Mouse (Mus musculus): ENCODE results near the gene St3gal3. TPM values are rescaled to one million over a fixed set of nuclear protein-coding genes. Genes with fewer than 3 reads are reported as not detected.

The St3gal3 gene
- polyA plus RNA-seq, 1 experiment from 2014 or later: 6.7 TPM

DNA sequence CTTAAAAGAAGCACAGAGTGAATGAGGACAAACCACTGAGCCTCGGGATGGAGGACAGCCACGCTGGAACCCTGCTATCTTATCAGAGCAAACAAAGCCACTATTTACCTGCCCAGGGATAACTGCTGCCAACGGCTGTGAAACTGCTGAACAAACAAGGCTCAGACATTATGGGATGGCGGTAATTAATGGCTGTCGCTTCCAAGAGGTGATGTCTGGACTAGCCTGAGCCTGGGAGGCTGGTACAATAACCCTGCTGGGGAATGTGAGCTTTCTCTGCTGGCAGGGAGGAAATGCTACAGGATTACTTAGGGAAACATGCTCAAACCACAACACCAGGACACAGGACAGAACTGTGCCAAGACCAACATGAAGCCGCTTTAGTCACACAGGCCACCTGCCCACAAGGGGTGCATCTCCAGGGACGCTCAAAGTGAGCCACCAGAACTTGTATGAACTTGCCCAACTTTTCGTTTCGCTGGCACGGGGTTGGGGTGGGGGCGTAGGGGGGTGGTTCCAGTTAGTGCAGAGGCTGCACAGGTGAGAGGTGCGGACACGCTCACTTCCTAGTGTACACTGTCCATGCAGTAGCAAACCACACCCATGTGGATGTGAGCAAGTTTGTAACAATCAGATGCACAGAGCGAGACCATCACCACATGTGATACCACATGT, 11.5 kb downstream of the St3gal3 start:
- DNase-seq (ENCODE audit: low spot score) (no peak), ATAC-seq (replicated peaks; ENCODE audit: low FRiP score, low read depth) (no peak; the same call in 1 of the 2 replicates)
- H3K9me3 ChIP-seq (replicated peaks; ENCODE audit: low read length): no peaks in the 10 kb centered on the region
- no peaks in the 10 kb centered on the region for H3K4me1 ChIP-seq (replicated peaks; ENCODE audit: insufficient read depth, low read length)
- H3K9ac ChIP-seq (ENCODE audit: low read depth, low read length): no peak overlapping the region
- WGBS: 72% methylated on average over 14 of the region's 14 CpGs
- TF ChIP-seq CTCF (IDR thresholded peaks at IDR 0.05; ENCODE audit: low read depth): no peak
- H3K27ac ChIP-seq: no peak overlapping the region
- no peak overlapping the region for H3K4me2 ChIP-seq (ENCODE audit: low read length)
- no peaks in the 10 kb centered on the region for H3K27me3 ChIP-seq (ENCODE audit: insufficient read depth, low read length)
- H3K36me3 ChIP-seq (ENCODE audit: insufficient read depth, low read length): no peaks in the 10 kb centered on the region
- H3K4me3 ChIP-seq (replicated peaks; ENCODE audit: low read depth, low read length): no peak overlapping the region

DNA sequence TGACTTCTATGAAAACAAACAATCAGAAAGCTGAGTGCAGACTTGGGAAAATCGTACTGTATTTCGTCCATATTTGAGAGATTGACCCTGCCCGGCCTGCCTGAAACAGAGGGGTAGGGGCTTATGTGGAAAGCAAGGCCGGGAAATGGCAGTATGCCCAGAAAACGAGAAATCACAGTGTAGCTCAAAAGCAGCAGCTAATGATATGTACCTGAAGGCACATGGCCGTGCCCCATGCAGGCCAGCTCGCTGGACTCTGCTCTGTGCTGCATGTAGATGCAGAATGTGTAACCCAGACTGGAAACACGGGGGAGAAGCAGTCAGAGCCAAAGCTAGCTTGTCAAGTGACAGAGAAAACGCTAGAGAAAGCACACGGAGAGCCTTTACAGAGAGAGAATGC, 12.6 kb downstream of the St3gal3 start:
- no peak overlapping the region for H3K4me2 ChIP-seq (ENCODE audit: low read length)
- no peaks in the 10 kb centered on the region for H3K9me3 ChIP-seq (replicated peaks; ENCODE audit: low read length)
- no peak overlapping the region for H3K9ac ChIP-seq (ENCODE audit: low read depth, low read length)
- no peak overlapping the region for H3K27ac ChIP-seq
- H3K36me3 ChIP-seq (ENCODE audit: insufficient read depth, low read length): no peaks in the 10 kb centered on the region
- no peak for ATAC-seq (replicated peaks; ENCODE audit: low FRiP score, low read depth)
- no peak for DNase-seq (ENCODE audit: low spot score)
- H3K4me3 ChIP-seq (replicated peaks; ENCODE audit: low read depth, low read length): no peak overlapping the region
- no peaks in the 10 kb centered on the region for H3K4me1 ChIP-seq (replicated peaks; ENCODE audit: insufficient read depth, low read length)
- TF ChIP-seq CTCF (IDR thresholded peaks at IDR 0.05; ENCODE audit: low read depth): no peak
- 63% methylated on average over 10 of the region's 10 CpGs for WGBS
- H3K27me3 ChIP-seq (ENCODE audit: insufficient read depth, low read length): no peaks in the 10 kb centered on the region

GRCm38 (mm10) chr4:118117565-118117964, 17.1 kb downstream of the St3gal3 start:
- DNase-seq (ENCODE audit: low spot score) (no peak), ATAC-seq (replicated peaks; ENCODE audit: low FRiP score, low read depth) (no peak)
- Histone ChIP-seq H3K9me3 (replicated peaks; ENCODE audit: low read length) (no peaks in the 10 kb centered on the region), H3K4me3 (replicated peaks; ENCODE audit: low read depth, low read length) (no peak overlapping the region), H3K4me1 (replicated peaks; ENCODE audit: insufficient read depth, low read length) (no peaks in the 10 kb centered on the region), H3K27me3 (ENCODE audit: insufficient read depth, low read length) (no peaks in the 10 kb centered on the region), H3K9ac (ENCODE audit: low read depth, low read length) (no peak overlapping the region), H3K27ac (no peak overlapping the region), H3K36me3 (ENCODE audit: insufficient read depth, low read length) (no peaks in the 10 kb centered on the region), H3K4me2 (ENCODE audit: low read length) (no peak overlapping the region)
- no peak for TF ChIP-seq CTCF (IDR thresholded peaks at IDR 0.05; ENCODE audit: low read depth)
- 92% methylated on average over 10 of the region's 10 CpGs for WGBS

GRCm38 (mm10) chr4:118116098-118116497, 18.6 kb downstream of the St3gal3 start:
- no peak overlapping the region for H3K9ac ChIP-seq (ENCODE audit: low read depth, low read length)
- H3K27ac ChIP-seq: no peak overlapping the region
- H3K9me3 ChIP-seq (replicated peaks; ENCODE audit: low read length): no peaks in the 10 kb centered on the region
- no peaks in the 10 kb centered on the region for H3K4me1 ChIP-seq (replicated peaks; ENCODE audit: insufficient read depth, low read length)
- H3K4me3 ChIP-seq (replicated peaks; ENCODE audit: low read depth, low read length): no peak overlapping the region
- H3K36me3 ChIP-seq (ENCODE audit: insufficient read depth, low read length): no peaks in the 10 kb centered on the region
- TF ChIP-seq CTCF (IDR thresholded peaks at IDR 0.05; ENCODE audit: low read depth): no peak
- H3K27me3 ChIP-seq (ENCODE audit: insufficient read depth, low read length): no peaks in the 10 kb centered on the region
- 79% methylated on average over 11 of the region's 11 CpGs for WGBS
- DNase-seq (ENCODE audit: low spot score) (no peak), ATAC-seq (replicated peaks; ENCODE audit: low FRiP score, low read depth) (no peak)
- H3K4me2 ChIP-seq (ENCODE audit: low read length): no peak overlapping the region

DNA sequence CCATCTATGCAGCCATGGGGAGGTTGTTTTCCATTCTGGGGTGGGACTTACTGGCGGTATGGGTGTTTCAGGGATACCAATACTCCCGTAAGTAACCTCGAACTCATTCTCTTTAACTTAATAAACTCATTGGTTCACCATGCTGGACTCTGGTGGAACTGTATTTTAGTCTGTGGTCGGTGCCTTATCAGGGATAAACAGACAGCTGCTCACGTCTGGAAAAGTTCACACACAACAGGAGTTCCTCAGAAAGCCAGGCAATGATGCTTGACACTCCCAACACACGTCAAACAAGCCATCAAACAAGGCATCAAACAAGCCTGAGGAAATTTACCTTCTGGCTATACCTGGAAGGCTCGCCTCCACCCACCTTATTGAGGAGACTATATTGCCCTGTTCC, 19.6 kb downstream of the St3gal3 start:
- TF ChIP-seq CTCF (IDR thresholded peaks at IDR 0.05; ENCODE audit: low read depth): no peak
- Histone ChIP-seq H3K9ac (ENCODE audit: low read depth, low read length) (no peak overlapping the region), H3K4me1 (replicated peaks; ENCODE audit: insufficient read depth, low read length) (no peaks in the 10 kb centered on the region), H3K4me2 (ENCODE audit: low read length) (no peak overlapping the region), H3K4me3 (replicated peaks; ENCODE audit: low read depth, low read length) (no peak overlapping the region), H3K27me3 (ENCODE audit: insufficient read depth, low read length) (no peaks in the 10 kb centered on the region), H3K27ac (no peak overlapping the region), H3K9me3 (replicated peaks; ENCODE audit: low read length) (no peaks in the 10 kb centered on the region), H3K36me3 (ENCODE audit: insufficient read depth, low read length) (no peaks in the 10 kb centered on the region)
- DNase-seq (ENCODE audit: low spot score) (no peak), ATAC-seq (replicated peaks; ENCODE audit: low FRiP score, low read depth) (no peak)
- 75% methylated on average over 7 of the region's 7 CpGs for WGBS

DNA sequence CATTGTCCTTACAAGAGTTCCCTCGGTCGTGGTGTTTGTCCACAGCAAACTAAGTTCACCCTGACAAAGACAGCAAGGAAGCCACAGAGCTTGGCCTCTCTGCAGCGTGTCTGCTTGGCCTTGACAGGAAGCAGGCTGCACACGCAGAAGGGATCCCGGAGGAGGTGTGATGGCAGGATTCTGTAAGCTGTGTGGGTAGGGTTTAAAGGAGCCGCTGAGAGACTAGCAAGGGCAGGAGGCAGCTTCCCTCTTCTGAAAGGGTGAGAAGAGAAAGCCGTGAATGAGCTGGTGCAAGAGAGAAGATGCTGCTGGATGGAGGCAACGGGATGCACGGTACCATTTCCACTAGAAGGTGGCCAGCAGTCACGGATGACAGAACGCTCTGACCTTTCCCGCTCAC, 22.1 kb downstream of the St3gal3 start:
- no peak overlapping the region for H3K27ac ChIP-seq

GRCm38 (mm10) chr4:118109649-118110048, 25.1 kb downstream of the St3gal3 start:
- no peak overlapping the region for H3K9ac ChIP-seq (ENCODE audit: low read depth, low read length)
- no peaks in the 10 kb centered on the region for H3K27me3 ChIP-seq (ENCODE audit: insufficient read depth, low read length)
- peaks cover 8% of the 10 kb centered on the region; the same call in 1 of the 2 replicates for H3K36me3 ChIP-seq (ENCODE audit: insufficient read depth, low read length)
- DNase-seq (ENCODE audit: low spot score): no peak
- no peak for TF ChIP-seq CTCF (IDR thresholded peaks at IDR 0.05; ENCODE audit: low read depth)
- no peaks in the 10 kb centered on the region for H3K9me3 ChIP-seq (replicated peaks; ENCODE audit: low read length)
- H3K4me3 ChIP-seq (replicated peaks; ENCODE audit: low read depth, low read length): no peak overlapping the region
- ATAC-seq (replicated peaks; ENCODE audit: low FRiP score, low read depth): no peak
- H3K4me1 ChIP-seq (replicated peaks; ENCODE audit: insufficient read depth, low read length): no peaks in the 10 kb centered on the region
- WGBS: 83% methylated on average over 13 of the region's 13 CpGs
- H3K27ac ChIP-seq: no peak overlapping the region
- no peak overlapping the region for H3K4me2 ChIP-seq (ENCODE audit: low read length)

More for the DNA sequence above, 22.1 kb downstream of the St3gal3 start:
- H3K36me3 ChIP-seq (ENCODE audit: insufficient read depth, low read length): no peaks in the 10 kb centered on the region
- no peak overlapping the region for H3K9ac ChIP-seq (ENCODE audit: low read depth, low read length)
- no peaks in the 10 kb centered on the region for H3K9me3 ChIP-seq (replicated peaks; ENCODE audit: low read length)
- ATAC-seq (replicated peaks; ENCODE audit: low FRiP score, low read depth) (no peak), DNase-seq (ENCODE audit: low spot score) (no peak)
- 46% methylated on average over 12 of the region's 12 CpGs for WGBS
- no peak for TF ChIP-seq CTCF (IDR thresholded peaks at IDR 0.05; ENCODE audit: low read depth)
- H3K4me2 ChIP-seq (ENCODE audit: low read length): no peak overlapping the region
- no peak overlapping the region for H3K4me3 ChIP-seq (replicated peaks; ENCODE audit: low read depth, low read length)
- H3K4me1 ChIP-seq (replicated peaks; ENCODE audit: insufficient read depth, low read length): no peaks in the 10 kb centered on the region
- H3K27me3 ChIP-seq (ENCODE audit: insufficient read depth, low read length): no peaks in the 10 kb centered on the region
